Mouse (Mus musculus) midbrain, postnatal 0 days (tissue): ENCODE data around the gene Jph2. TPM values are rescaled to one million over a fixed set of nuclear protein-coding genes. Genes with fewer than 3 reads are reported as not detected.

Experiments
- ATAC-seq: fragments of 200-750 bp; cut with Nextera tagmentation; 2 replicates; pipeline ENCODE4 v1.8.0; 2017; ENCODE audit warnings: moderate number of reproducible peaks, mild to moderate bottlenecking, moderate TSS enrichment, moderate library complexity; ENCODE audit not compliant: low FRiP score
- DNase-seq: peaks from one replicate; pipeline ENCODE4 v3.0.0-alpha.2; 2015; ENCODE audit warnings: low spot score
- H3K27ac ChIP-seq: fragments of 300-500 bp; sonication (generic); 2 replicates; pipeline ENCODE4 v1.5.1; 2014; ENCODE audit warnings: low read depth, mild to moderate bottlenecking, low read length, mixed read lengths
- H3K27me3 ChIP-seq: fragments of 300-500 bp; sonication (generic); 2 replicates; pipeline ENCODE4 v1.6.1; 2014; ENCODE audit warnings: low read length, control low read depth, mixed read lengths; ENCODE audit not compliant: insufficient read depth
- H3K36me3 ChIP-seq: fragments of 300-500 bp; sonication (generic); 2 replicates; pipeline ENCODE4 v1.6.1; 2014; ENCODE audit warnings: low read length, control low read depth, mixed read lengths; ENCODE audit not compliant: insufficient read depth
- H3K4me1 ChIP-seq: fragments of 300-500 bp; sonication (generic); 2 replicates; pipeline ENCODE4 v1.6.1; 2014; ENCODE audit warnings: mild to moderate bottlenecking, control low read depth, antibody characterized with exemption, low read length, mixed read lengths; ENCODE audit not compliant: insufficient read depth
- H3K4me2 ChIP-seq: fragments of 300-500 bp; sonication (generic); 2 replicates; pipeline ENCODE4 v1.6.1; 2014; ENCODE audit warnings: low read depth, mild to moderate bottlenecking, low read length, mixed read lengths; ENCODE audit not compliant: poor library complexity, severe bottlenecking
- H3K4me3 ChIP-seq: fragments of 300-500 bp; sonication (generic); 2 replicates; pipeline ENCODE4 v1.5.1; 2014; ENCODE audit warnings: low read depth, mild to moderate bottlenecking, low read length, moderate library complexity
- H3K9ac ChIP-seq: fragments of 300-500 bp; sonication (generic); replicated peaks from 2 replicates; pipeline ENCODE4 v1.6.1; 2014; ENCODE audit warnings: mild to moderate bottlenecking, low read length, moderate library complexity, mixed read lengths; ENCODE audit not compliant: poor library complexity, severe bottlenecking
- H3K9me3 ChIP-seq: fragments of 300-500 bp; sonication (generic); 2 replicates; pipeline ENCODE4 v1.6.1; 2016; ENCODE audit warnings: low read length, control low read depth
- CTCF ChIP-seq: IDR thresholded peaks from 2 replicates; pipeline ENCODE4 v1.5.1; 2016; ENCODE audit warnings: antibody characterized with exemption, mild to moderate bottlenecking
- WGBS: fragments of 180-500 bp; shearing (Covaris S2); extraction: QIAGEN DNeasy Blood & Tissue Kit; methylation state at CpG from one replicate; pipeline ENCODE4 v1.1.7; 2014; 5-methylcytosine and 5-hydroxymethylcytosine counted together
- polyA plus RNA-seq: library from polyadenylated mRNA; unstranded; fragments of >200 nt; fragmentation: Nextera tagmentation; extraction: Ambion mirVana; gene quantifications from 2 replicates; pipeline ENCODE4 v1.2.1, GENCODE M21; 2015
- total RNA-seq: library from RNA; depleted of rRNA; stranded (reverse); fragments of >200 nt; gene quantifications from 2 replicates; pipeline ENCODE4 v1.2.3, GENCODE M21; 2014

Jph2 gene
- total and polyA plus RNA-seq, 2 experiments from 2014 or later: 1.5 to 3.5 TPM

DNA sequence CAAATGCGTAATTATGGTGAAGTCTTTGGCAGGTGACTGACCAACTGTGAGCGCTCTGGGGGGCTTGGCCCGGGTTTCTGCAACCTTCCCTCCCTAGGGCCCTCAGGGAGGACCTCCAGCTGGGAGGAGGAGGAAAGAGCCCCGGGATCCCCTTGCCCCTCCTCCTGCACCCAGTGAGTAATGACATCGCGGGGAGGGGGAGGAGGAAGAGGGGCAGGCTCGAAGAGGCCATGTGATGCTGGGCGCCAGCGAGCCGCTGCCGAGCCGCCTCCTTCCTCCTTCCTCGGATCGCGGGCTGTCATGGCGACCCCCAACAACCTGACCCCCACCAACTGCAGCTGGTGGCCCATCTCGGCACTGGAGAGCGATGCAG is 40.4 kb upstream of the Jph2 start, which contains the start of gene Gdap1l1:
TSS of gene Gdap1l1 (plus strand) at position 231 of the 373 bp plus-strand sequence.
- Histone ChIP-seq H3K27ac (peak within 1 kb of the TSS; percentile 90), H3K4me3 (peak within 1 kb of the TSS; percentile 60), H3K4me1 (peaks cover 24% of the 10 kb centered on the region; the same call in 1 of the 2 replicates), H3K27me3 (no peaks in the 10 kb centered on the region), H3K4me2 (peak within 1 kb of the TSS; percentile 87), H3K9me3 (no peaks in the 10 kb centered on the region), H3K9ac (peak within 1 kb of the TSS; percentile 95), H3K36me3 (peaks cover 5% of the 10 kb centered on the region; the same call in 1 of the 2 replicates)
- no peak; the same call in 1 of the 2 replicates for TF ChIP-seq CTCF
- DNase-seq: peak; percentile 86
- ATAC-seq: peak; percentile 87
- WGBS: under 1% methylated on average over 12 of the region's 18 CpGs

DNA sequence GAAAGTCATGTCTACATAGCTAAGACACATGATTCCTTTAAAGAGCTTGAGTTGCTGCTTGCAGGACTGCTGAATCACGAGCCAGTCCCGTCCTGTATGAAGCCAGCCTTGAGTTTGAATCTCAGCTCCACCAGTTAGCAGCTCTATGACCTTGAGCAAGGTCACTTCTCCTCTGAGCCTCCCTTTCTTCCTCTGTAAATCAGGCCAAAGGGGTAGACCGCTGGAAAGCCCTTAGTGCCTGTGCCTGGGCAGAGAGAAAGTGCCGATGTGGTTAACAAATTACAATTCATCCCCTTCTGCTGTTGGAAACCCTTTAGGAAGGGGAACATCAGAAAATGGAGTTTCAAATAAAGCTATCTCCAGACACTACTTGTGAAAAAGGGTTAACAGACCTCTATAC is 40.0 kb upstream of the Jph2 start:
- peak; percentile 18; the same call in 1 of the 2 replicates for ATAC-seq
- WGBS: 35% methylated on average over 4 of the region's 4 CpGs
- no peak for DNase-seq
- Histone ChIP-seq H3K4me2 (peak overlapping the region; percentile 87), H3K4me1 (peaks cover 24% of the 10 kb centered on the region; the same call in 1 of the 2 replicates), H3K9me3 (no peaks in the 10 kb centered on the region), H3K4me3 (peak overlapping the region; percentile 60), H3K27ac (peak overlapping the region; percentile 90), H3K9ac (peak overlapping the region; percentile 95), H3K36me3 (peaks cover under 1% of the 10 kb centered on the region; the same call in 1 of the 2 replicates), H3K27me3 (no peaks in the 10 kb centered on the region)
- no peak for TF ChIP-seq CTCF

DNA sequence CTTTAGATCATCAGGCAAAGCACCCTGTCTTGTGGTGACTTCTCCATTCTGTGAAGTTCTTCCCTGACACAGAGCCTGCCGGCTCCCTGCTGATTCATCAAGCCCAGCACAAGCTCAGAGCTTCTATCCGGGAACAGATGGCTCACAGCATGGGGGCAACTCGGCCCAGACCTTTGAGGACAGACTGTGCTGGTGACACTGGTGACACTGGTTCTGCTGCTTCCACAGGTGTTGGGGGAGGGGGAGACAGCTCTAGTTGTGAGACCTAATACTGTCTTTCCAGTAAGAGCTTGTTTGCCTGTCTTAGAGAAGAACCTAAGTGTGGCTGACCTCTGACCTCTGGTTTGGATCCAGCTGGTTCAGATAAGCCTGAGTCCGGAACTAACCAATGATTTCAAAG is 36.2 kb upstream of the Jph2 start:
- Histone ChIP-seq H3K27ac (no peak overlapping the region), H3K4me1 (peaks cover 7% of the 10 kb centered on the region; the same call in 1 of the 2 replicates), H3K36me3 (no peaks in the 10 kb centered on the region), H3K4me2 (no peak overlapping the region), H3K27me3 (no peaks in the 10 kb centered on the region), H3K9me3 (no peaks in the 10 kb centered on the region), H3K4me3 (no peak overlapping the region), H3K9ac (no peak overlapping the region)
- ATAC-seq (no peak), DNase-seq (peak; percentile 35)
- WGBS: 14% methylated on average over 4 of the region's 4 CpGs
- no peak for TF ChIP-seq CTCF

GRCm38 (mm10) chr2:163431289-163431688 is 33.5 kb upstream of the Jph2 start:
- Histone ChIP-seq H3K27ac (no peak overlapping the region), H3K4me1 (no peaks in the 10 kb centered on the region), H3K36me3 (no peaks in the 10 kb centered on the region), H3K4me3 (no peak overlapping the region), H3K9ac (no peak overlapping the region), H3K27me3 (no peaks in the 10 kb centered on the region), H3K9me3 (no peaks in the 10 kb centered on the region), H3K4me2 (no peak overlapping the region)
- TF ChIP-seq CTCF: no peak
- WGBS: 89% methylated on average over 9 of the region's 9 CpGs
- DNase-seq: no peak
- ATAC-seq: no peak

DNA sequence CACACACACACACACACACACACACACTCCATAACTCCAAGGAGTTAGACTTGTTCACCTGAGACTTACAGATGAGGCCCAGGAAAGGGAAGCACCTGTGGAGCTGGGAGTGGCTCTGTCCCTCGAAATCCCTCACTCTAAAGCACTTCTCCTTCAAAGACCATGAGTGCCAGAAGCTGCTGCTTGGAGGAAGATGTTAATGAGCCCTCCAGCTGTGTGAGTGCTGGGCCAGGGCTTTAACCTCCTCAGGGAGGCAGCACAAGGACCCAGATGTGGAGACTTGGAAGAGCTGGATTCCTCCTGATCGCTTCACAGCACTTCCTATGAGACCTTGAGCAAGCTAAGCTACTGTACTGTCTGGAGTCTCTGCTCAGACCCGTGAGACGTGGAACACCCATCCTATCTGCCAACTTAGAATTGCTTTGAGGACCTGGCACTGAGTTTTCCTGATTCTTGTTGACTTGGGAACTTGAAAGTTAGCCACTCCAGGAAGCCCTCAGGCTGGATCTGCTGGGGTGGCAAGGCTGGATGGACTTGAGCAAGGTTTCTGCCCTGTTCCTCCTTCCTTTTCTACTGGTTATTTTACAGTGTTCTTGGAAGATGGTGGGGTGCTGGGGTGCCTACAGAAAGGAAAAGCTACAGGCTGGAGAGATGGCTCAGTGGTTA is 30.7 kb upstream of the Jph2 start:
- Histone ChIP-seq H3K4me1 (no peaks in the 10 kb centered on the region), H3K36me3 (no peaks in the 10 kb centered on the region), H3K27ac (no peak overlapping the region), H3K9me3 (no peaks in the 10 kb centered on the region), H3K9ac (no peak overlapping the region), H3K4me2 (no peak overlapping the region), H3K27me3 (no peaks in the 10 kb centered on the region), H3K4me3 (no peak overlapping the region)
- DNase-seq: no peak
- ATAC-seq: no peak
- WGBS: 46% methylated on average over 4 of the region's 4 CpGs
- no peak for TF ChIP-seq CTCF

- Histone ChIP-seq H3K9me3 (no peaks in the 10 kb centered on the region), H3K4me3 (no peak within 1 kb of the TSS), H3K36me3 (no peaks in the 10 kb centered on the region), H3K4me1 (peaks cover 4% of the 10 kb centered on the region; the same call in 1 of the 2 replicates), H3K4me2 (no peak within 1 kb of the TSS), H3K9ac (no peak within 1 kb of the TSS), H3K27me3 (no peaks in the 10 kb centered on the region), H3K27ac (no peak within 1 kb of the TSS)
- 68% methylated on average over 6 of the region's 6 CpGs for WGBS
- TF ChIP-seq CTCF: no peak
- ATAC-seq (no peak), DNase-seq (no peak)
Measured at GRCm38 (mm10) chr2:163424597-163424996, 26.8 kb upstream of the Jph2 start, which contains the start of gene Oser1. Gene Oser1, minus strand, starts transcription at chr2:163424697.
